Mouse (Mus musculus) C2C12 (cell line): ENCODE measurements around the gene Copg1. TPM values are rescaled to one million over a fixed set of nuclear protein-coding genes. Genes with fewer than 3 reads are reported as not detected.

Experiments used
- H3K27me3 ChIP-seq: one replicate; pipeline ENCODE4 v1.6.1; 2011; ENCODE audit not compliant: control insufficient read depth, insufficient read depth, insufficient read length
- H3K36me3 ChIP-seq: one replicate; pipeline ENCODE4 v1.6.1; 2011; ENCODE audit not compliant: control insufficient read depth, insufficient read depth
- H3K4me3 ChIP-seq: one replicate; pipeline ENCODE4 v1.5.1; 2011; ENCODE audit warnings: mild to moderate bottlenecking, control low read depth; ENCODE audit not compliant: poor library complexity, insufficient read depth, severe bottlenecking
- H3K79me2 ChIP-seq: one replicate; pipeline ENCODE4 v1.6.1; 2011; ENCODE audit not compliant: control insufficient read depth, insufficient read depth
- H3K79me3 ChIP-seq: one replicate; pipeline ENCODE4 v1.6.1; 2011; ENCODE audit warnings: low read depth, control low read depth
- H3ac ChIP-seq: one replicate; pipeline ENCODE3; 2011; ENCODE audit warnings: low read depth; ENCODE audit not compliant: control insufficient read depth, insufficient read length
- CEBPB ChIP-seq: IDR thresholded peaks from one replicate; pipeline ENCODE4 v1.6.1; 2011; ENCODE audit warnings: low read depth, mild to moderate bottlenecking, control low read depth, moderate library complexity
- CTCF ChIP-seq: IDR thresholded peaks from one replicate; pipeline ENCODE4 v1.5.1; 2011; ENCODE audit not compliant: control insufficient read depth, insufficient read depth, insufficient read length
- FOSL1 ChIP-seq: IDR thresholded peaks from one replicate; pipeline ENCODE4 v1.8.0; 2011; ENCODE audit warnings: mild to moderate bottlenecking, low read length; ENCODE audit not compliant: poor library complexity, insufficient read depth, severe bottlenecking
- MAX ChIP-seq: IDR thresholded peaks from one replicate; pipeline ENCODE4 v1.6.1; 2011; ENCODE audit warnings: mild to moderate bottlenecking, control low read depth
- MYOD1 ChIP-seq: IDR thresholded peaks from one replicate; pipeline ENCODE4 v1.6.1; 2011; ENCODE audit warnings: low read depth; ENCODE audit not compliant: control insufficient read depth, insufficient read length
- MYOG ChIP-seq: IDR thresholded peaks from one replicate; pipeline ENCODE4 v1.6.1; 2011; ENCODE audit not compliant: control insufficient read depth, insufficient read length; ENCODE audit errors: extremely low read depth
- USF1 ChIP-seq: IDR thresholded peaks from one replicate; pipeline ENCODE4 v1.6.1; 2011; ENCODE audit warnings: low read depth, mild to moderate bottlenecking, control low read depth, moderate library complexity
- long read RNA-seq, 2 experiments: library from polyadenylated mRNA; unstranded; transcript quantifications; one replicate each; pipeline ENCODE4 v2.0.0; 2019 to 2020
- polyA plus RNA-seq: library from polyadenylated mRNA; unstranded; fragments of >200 nt; fragmentation: generic; extraction: Trizol; gene quantifications from one replicate; pipeline ENCODE4 v1.2.1, GENCODE M21; 2012; ENCODE audit warnings: missing spikeins

Copg1 gene
- 115 TPM for polyA plus RNA-seq
- long read RNA-seq, experiment 1, full-length matches to known transcripts = 129 of 168 reads
- long read RNA-seq, experiment 1, partial matches to known transcripts = 21 of 168 reads
- long read RNA-seq, experiment 1, other reads (novel, unspliced or antisense) = 18 of 168 reads
- long read RNA-seq, experiment 2, full-length matches to known transcripts = 1,598 of 1,763 reads
- long read RNA-seq, experiment 2, partial matches to known transcripts = 33 of 1,763 reads
- long read RNA-seq, experiment 2, other reads (novel, unspliced or antisense) = 132 of 1,763 reads

GRCm38 (mm10) chr6:87887594-87888233 is at the start of gene Copg1:
Gene Copg1 (plus strand): TSS chr6:87887814.
- Histone ChIP-seq H3ac (peak within 1 kb of the TSS; percentile 96), H3K79me3 (peaks cover 27% of the 10 kb centered on the region), H3K27me3 (no peaks in the 10 kb centered on the region), H3K36me3 (peaks cover 39% of the 10 kb centered on the region), H3K79me2 (peaks cover 32% of the 10 kb centered on the region), H3K4me3 (peak within 1 kb of the TSS; percentile 97)
- TF ChIP-seq USF1 (no peak), MYOD1 (no peak), FOSL1 (no peak), CEBPB (no peak), MAX (peak; percentile 76), CTCF (peak; percentile 93), MYOG (no peak)

- TF ChIP-seq USF1 (no peak), MYOG (no peak), FOSL1 (no peak), CEBPB (no peak), CTCF (no peak), MAX (peak; percentile 95), MYOD1 (peak; percentile 7)
- Histone ChIP-seq H3K36me3 (peaks cover 54% of the 10 kb centered on the region), H3K79me2 (peaks cover 41% of the 10 kb centered on the region), H3K79me3 (peaks cover 26% of the 10 kb centered on the region), H3ac (peak within 1 kb of the TSS; percentile 90), H3K4me3 (peak within 1 kb of the TSS; percentile 70), H3K27me3 (no peaks in the 10 kb centered on the region)
These were observed 48.9 kb upstream of the Copg1 start, which contains the start of gene Isy1 for GRCm38 (mm10) chr6:87838551-87839197. Gene Isy1 (minus strand): TSS chr6:87838798.

- no peak overlapping the region for H3K4me3 ChIP-seq
These were observed 47.7 kb upstream of the Copg1 start for GRCm38 (mm10) chr6:87839797-87840341.

GRCm38 (mm10) chr6:87841635-87842034 is 46.0 kb upstream of the Copg1 start:
- Histone ChIP-seq H3K4me3 (no peak overlapping the region), H3K79me3 (peaks cover 51% of the 10 kb centered on the region), H3ac (no peak overlapping the region), H3K79me2 (peaks cover 60% of the 10 kb centered on the region), H3K36me3 (peaks cover 59% of the 10 kb centered on the region), H3K27me3 (no peaks in the 10 kb centered on the region)
- TF ChIP-seq CEBPB (no peak), FOSL1 (no peak)

More at GRCm38 (mm10) chr6:87839797-87840341, 47.7 kb upstream of the Copg1 start:
- TF ChIP-seq MYOD1 = no peak
- TF ChIP-seq MYOG = no peak
- no peak for TF ChIP-seq CEBPB
- TF ChIP-seq MAX = no peak
- TF ChIP-seq CTCF = no peak
- Histone ChIP-seq H3K79me2 (peaks cover 53% of the 10 kb centered on the region), H3K79me3 (peaks cover 38% of the 10 kb centered on the region), H3ac (no peak overlapping the region), H3K36me3 (peaks cover 54% of the 10 kb centered on the region), H3K27me3 (no peaks in the 10 kb centered on the region)

- H3ac ChIP-seq = no peak overlapping the region
- TF ChIP-seq FOSL1 = no peak
- no peak for TF ChIP-seq MYOG
- TF ChIP-seq CEBPB = no peak
- TF ChIP-seq MYOD1 = no peak
- TF ChIP-seq USF1 = no peak
- no peak for TF ChIP-seq CTCF
- no peak for TF ChIP-seq MAX
- no peak overlapping the region for H3K4me3 ChIP-seq
- peaks cover 51% of the 10 kb centered on the region for H3K79me3 ChIP-seq
- peaks cover 65% of the 10 kb centered on the region for H3K36me3 ChIP-seq
- H3K79me2 ChIP-seq = peaks cover 60% of the 10 kb centered on the region
- H3K27me3 ChIP-seq = no peaks in the 10 kb centered on the region
These were observed 45.4 kb upstream of the Copg1 start for GRCm38 (mm10) chr6:87842254-87842653.
